Mouse (Mus musculus): ENCODE measurements at regions not wholly inside any gene's neighbourhood (a gene's known extent, or its start where the extent isn't known, plus 50 kb on each side); places are given as distances from the start of the nearest gene placed in this dataset.
A peak's percentile ranks its signal among the peaks of the same experiment; 100 is the strongest.

DNA sequence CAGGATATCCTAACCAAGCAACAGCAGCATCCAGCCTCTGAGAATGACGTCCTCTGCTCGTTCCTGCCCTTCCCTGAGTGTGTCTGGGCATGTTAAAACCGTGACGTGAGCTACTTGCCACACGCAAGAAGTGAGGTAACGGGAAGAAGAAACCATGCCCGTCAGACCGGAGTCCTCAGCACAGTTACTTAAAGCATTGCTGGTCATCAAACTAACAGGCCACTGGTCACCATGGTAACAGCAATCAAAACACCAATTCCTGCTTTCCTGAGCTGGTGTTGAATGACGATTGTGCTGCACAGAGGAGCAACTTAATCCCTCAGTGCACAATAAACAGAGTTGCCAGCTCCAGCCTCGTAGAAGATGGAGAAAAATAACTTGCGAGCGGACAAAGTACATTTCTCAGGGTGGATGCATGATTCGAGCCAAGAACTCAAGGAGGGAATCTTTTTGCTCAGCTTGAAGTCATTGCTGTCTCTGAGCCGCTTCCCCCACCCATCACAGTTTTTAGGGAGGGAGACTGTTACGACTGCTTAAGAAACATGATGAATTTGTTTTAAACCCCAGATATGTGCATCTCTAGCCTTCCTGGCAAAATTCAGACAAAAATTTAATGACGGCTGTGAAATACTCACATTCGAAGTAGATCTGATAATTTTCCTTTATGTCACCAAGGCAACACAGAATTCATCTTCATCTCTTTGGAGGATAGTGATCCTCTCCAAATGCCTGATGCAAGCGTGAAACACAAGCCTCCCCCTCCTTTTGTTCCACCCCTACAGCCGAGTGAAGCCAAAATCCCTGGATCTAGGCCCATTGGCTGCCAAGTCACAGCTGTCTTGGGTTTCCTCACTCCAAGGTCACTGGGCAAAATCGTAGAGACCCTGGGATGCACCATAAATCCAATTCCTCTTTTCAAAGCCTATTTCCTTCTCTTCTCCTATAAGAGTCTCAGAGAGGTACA, 95.6 kb upstream of the Gm26657 start:
- H3K36me3 ChIP-seq (ENCODE audit: control insufficient read depth, insufficient read depth, low read length), result no peaks in the 10 kb centered on the region
- no peak overlapping the region for H3K9ac ChIP-seq (ENCODE audit: low read length)
- no peak overlapping the region for H3K4me3 ChIP-seq (ENCODE audit: low read depth, low read length)
- H3K4me1 ChIP-seq (replicated peaks; ENCODE audit: control insufficient read depth, insufficient read depth), result no peaks in the 10 kb centered on the region
- H3K4me2 ChIP-seq (replicated peaks; ENCODE audit: low read depth), result 0 out of 2 replicates have a peak overlapping the region, but pooled peaks have one; percentile 15
- TF ChIP-seq EP300 (optimal IDR thresholded peaks at IDR 0.05) (no peak), CTCF (IDR thresholded peaks at IDR 0.05; ENCODE audit: low read depth) (no peak)
- no peaks in the 10 kb centered on the region for H3K27me3 ChIP-seq (ENCODE audit: control insufficient read depth, insufficient read depth, low read length)
- DNase-seq (ENCODE audit: low spot score) (peak; percentile 22), ATAC-seq (ENCODE audit: low FRiP score, low TSS enrichment) (peak; percentile 60; the same call in 1 of the 2 replicates)
- 0 out of 2 replicates have a peak overlapping the region, but pooled peaks have one; percentile 41 for H3K27ac ChIP-seq (replicated peaks)
- 27% methylated on average over 20 of the region's 20 CpGs for WGBS
- H3K9me3 ChIP-seq (ENCODE audit: control insufficient read depth, low read length), result no peaks in the 10 kb centered on the region

- Histone ChIP-seq H3K4me1 (replicated peaks; ENCODE audit: control insufficient read depth, insufficient read depth) (peaks cover 3% of the 10 kb centered on the region; the same call in 1 of the 2 replicates), H3K9me3 (ENCODE audit: control insufficient read depth, low read length) (no peaks in the 10 kb centered on the region), H3K27ac (replicated peaks) (0 out of 2 replicates have a peak overlapping the region, but pooled peaks have one; percentile 41), H3K9ac (ENCODE audit: low read length) (no peak overlapping the region), H3K4me2 (replicated peaks; ENCODE audit: low read depth) (no peak overlapping the region), H3K36me3 (ENCODE audit: control insufficient read depth, insufficient read depth, low read length) (no peaks in the 10 kb centered on the region), H3K27me3 (ENCODE audit: control insufficient read depth, insufficient read depth, low read length) (no peaks in the 10 kb centered on the region), H3K4me3 (ENCODE audit: low read depth, low read length) (no peak overlapping the region)
- WGBS, result 62% methylated on average over 1 of the region's 1 CpGs
- ATAC-seq (ENCODE audit: low FRiP score, low TSS enrichment), result no peak
- DNase-seq (ENCODE audit: low spot score), result no peak
- TF ChIP-seq EP300 (optimal IDR thresholded peaks at IDR 0.05) (no peak), CTCF (IDR thresholded peaks at IDR 0.05; ENCODE audit: low read depth) (no peak)
Observed at GRCm38 (mm10) chr4:56643491-56643890, 96.4 kb upstream of the Gm26657 start.

DNA sequence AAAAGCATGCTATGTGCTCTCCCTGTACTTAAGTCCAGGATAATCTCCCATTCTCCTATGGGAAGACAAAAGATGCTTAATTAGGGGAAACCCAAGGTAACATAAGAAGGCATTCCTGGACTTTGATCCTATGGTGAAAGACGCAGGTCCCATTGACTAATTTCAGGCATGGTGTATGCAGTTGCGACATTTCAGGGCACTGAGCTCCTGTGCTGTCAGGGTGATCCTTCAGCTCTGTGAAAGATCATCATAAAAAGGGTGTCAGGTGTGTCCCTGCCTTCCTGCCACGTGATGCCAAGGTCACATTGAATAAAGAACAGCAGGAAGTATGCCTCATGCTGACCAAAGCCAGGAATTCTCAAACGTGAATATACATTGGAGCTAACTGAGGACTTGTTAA, 100.2 kb upstream of the Gm26657 start:
- no peaks in the 10 kb centered on the region for H3K9me3 ChIP-seq (ENCODE audit: control insufficient read depth, low read length)
- DNase-seq (ENCODE audit: low spot score) (no peak), ATAC-seq (ENCODE audit: low FRiP score, low TSS enrichment) (no peak; the same call in 1 of the 2 replicates)
- 45% methylated on average over 4 of the region's 4 CpGs for WGBS
- TF ChIP-seq EP300 (optimal IDR thresholded peaks at IDR 0.05), result no peak
- no peak for TF ChIP-seq CTCF (IDR thresholded peaks at IDR 0.05; ENCODE audit: low read depth)
- H3K27me3 ChIP-seq (ENCODE audit: control insufficient read depth, insufficient read depth, low read length), result no peaks in the 10 kb centered on the region
- H3K4me3 ChIP-seq (ENCODE audit: low read depth, low read length), result no peak overlapping the region
- H3K4me2 ChIP-seq (replicated peaks; ENCODE audit: low read depth), result no peak overlapping the region
- H3K36me3 ChIP-seq (ENCODE audit: control insufficient read depth, insufficient read depth, low read length), result no peaks in the 10 kb centered on the region
- H3K9ac ChIP-seq (ENCODE audit: low read length), result no peak overlapping the region
- H3K4me1 ChIP-seq (replicated peaks; ENCODE audit: control insufficient read depth, insufficient read depth), result peaks cover 3% of the 10 kb centered on the region; the same call in 1 of the 2 replicates
- no peak overlapping the region for H3K27ac ChIP-seq (replicated peaks)

GRCm38 (mm10) chr4:56638704-56639478, 101.0 kb upstream of the Gm26657 start:
- WGBS, result 20% methylated on average over 14 of the region's 14 CpGs
- Histone ChIP-seq H3K27me3 (ENCODE audit: control insufficient read depth, insufficient read depth, low read length) (no peaks in the 10 kb centered on the region), H3K27ac (replicated peaks) (peak overlapping the region; percentile 45), H3K4me1 (replicated peaks; ENCODE audit: control insufficient read depth, insufficient read depth) (peaks cover 3% of the 10 kb centered on the region; the same call in 1 of the 2 replicates), H3K4me3 (ENCODE audit: low read depth, low read length) (no peak overlapping the region), H3K9ac (ENCODE audit: low read length) (no peak overlapping the region), H3K4me2 (replicated peaks; ENCODE audit: low read depth) (no peak overlapping the region), H3K9me3 (ENCODE audit: control insufficient read depth, low read length) (no peaks in the 10 kb centered on the region), H3K36me3 (ENCODE audit: control insufficient read depth, insufficient read depth, low read length) (no peaks in the 10 kb centered on the region)
- ATAC-seq (ENCODE audit: low FRiP score, low TSS enrichment) (no peak), DNase-seq (ENCODE audit: low spot score) (no peak)
- TF ChIP-seq EP300 (optimal IDR thresholded peaks at IDR 0.05) (no peak), CTCF (IDR thresholded peaks at IDR 0.05; ENCODE audit: low read depth) (no peak)

DNA sequence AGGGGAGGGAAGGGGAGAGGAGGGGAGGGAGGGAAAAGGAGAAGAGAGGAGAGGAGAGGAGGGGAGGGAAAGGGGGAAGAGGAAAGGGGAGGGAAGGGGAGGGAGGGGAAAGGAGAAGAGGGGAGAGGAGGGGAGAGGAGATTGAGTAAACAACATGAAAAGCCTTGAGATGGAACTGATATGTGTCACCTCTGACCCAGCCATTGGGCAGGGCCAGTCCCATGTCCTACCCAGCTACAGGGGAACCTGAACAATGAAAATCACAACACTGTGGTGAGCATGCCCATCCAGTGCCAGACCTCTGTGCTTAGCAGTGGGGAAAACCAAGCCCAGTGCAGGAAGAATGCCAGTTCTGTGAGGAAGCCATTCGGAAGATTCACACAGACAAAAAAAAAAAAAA, 103.6 kb upstream of the Gm26657 start:
- no peak for DNase-seq (ENCODE audit: low spot score)
- Histone ChIP-seq H3K4me2 (replicated peaks; ENCODE audit: low read depth) (no peak overlapping the region), H3K4me3 (ENCODE audit: low read depth, low read length) (no peak overlapping the region), H3K27ac (replicated peaks) (no peak overlapping the region), H3K36me3 (ENCODE audit: control insufficient read depth, insufficient read depth, low read length) (no peaks in the 10 kb centered on the region), H3K9ac (ENCODE audit: low read length) (no peak overlapping the region), H3K9me3 (ENCODE audit: control insufficient read depth, low read length) (no peaks in the 10 kb centered on the region), H3K4me1 (replicated peaks; ENCODE audit: control insufficient read depth, insufficient read depth) (peaks cover 3% of the 10 kb centered on the region; the same call in 1 of the 2 replicates), H3K27me3 (ENCODE audit: control insufficient read depth, insufficient read depth, low read length) (no peaks in the 10 kb centered on the region)
- WGBS, result 68% methylated on average over 1 of the region's 1 CpGs
- no peak for ATAC-seq (ENCODE audit: low FRiP score, low TSS enrichment)
- TF ChIP-seq CTCF (IDR thresholded peaks at IDR 0.05; ENCODE audit: low read depth) (no peak), EP300 (optimal IDR thresholded peaks at IDR 0.05) (no peak)

Measured in stomach, postnatal 0 days (tissue).